Mouse (Mus musculus) central nervous system, embryonic 14 days (tissue): ENCODE data around the gene Rpl11. TPM values are rescaled to one million over a fixed set of nuclear protein-coding genes. Genes with fewer than 3 reads are reported as not detected.

ENCODE experiments used
- polyA plus RNA-seq: library from polyadenylated mRNA; depleted of rRNA; stranded (reverse); fragments of >200 nt; gene quantifications from 2 replicates; pipeline ENCODE4 v1.2.3, GENCODE M21; 2012; rRNA removed

The Rpl11 gene
- 1,047 and 1,063 TPM in 2 replicates for polyA plus RNA-seq

GRCm38 (mm10) chr4:136053247-136053596 lies at the start of gene Rpl11:
TSS of gene Rpl11 (minus strand) at chr4:136053428.

GRCm38 (mm10) chr4:136021549-136022047 lies 31.6 kb downstream of the Rpl11 start, which contains the start of gene Eloa:
TSS of gene Eloa (minus strand) at chr4:136021763.

GRCm38 (mm10) chr4:135986943-135987710 lies 66.1 kb downstream of the Rpl11 start, which contains the start of gene Pithd1:
TSS of gene Pithd1 (minus strand) at chr4:135987264.

Other genes with a start within 250 kb of the Rpl11 start
- 130 and 148 TPM in 2 replicates for gene Srsf10, start 197.7 kb downstream of the Rpl11 start, polyA plus RNA-seq
- gene Pnrc2, start 179.6 kb downstream of the Rpl11 start, polyA plus RNA-seq = 93.9 and 98.5 TPM in 2 replicates
- 0.09 and 0.19 TPM in 2 replicates for gene Cnr2, start 158.0 kb downstream of the Rpl11 start, polyA plus RNA-seq
- gene Fuca1, start 132.7 kb downstream of the Rpl11 start, polyA plus RNA-seq = 39.6 and 43.6 TPM in 2 replicates
- gene Hmgcl, start 107.0 kb downstream of the Rpl11 start, polyA plus RNA-seq = 50.2 and 56.2 TPM in 2 replicates
- gene Gale, start 89.7 kb downstream of the Rpl11 start, polyA plus RNA-seq = 41.8 and 55.7 TPM in 2 replicates
- gene Lypla2, start 80.8 kb downstream of the Rpl11 start, polyA plus RNA-seq = 170 and 172 TPM in 2 replicates
- gene Pithd1, start 66.2 kb downstream of the Rpl11 start, polyA plus RNA-seq = 49.7 and 50.1 TPM in 2 replicates
- gene Eloa, start 31.7 kb downstream of the Rpl11 start, polyA plus RNA-seq = 20.4 and 21.3 TPM in 2 replicates
- 115 and 144 TPM in 2 replicates for gene Id3, start 90.1 kb upstream of the Rpl11 start, polyA plus RNA-seq
- gene E2f2, start 119.0 kb upstream of the Rpl11 start, polyA plus RNA-seq = 4.5 and 6.0 TPM in 2 replicates
- gene Asap3, start 152.9 kb upstream of the Rpl11 start, polyA plus RNA-seq = 5.4 and 9.5 TPM in 2 replicates
- 1.0 and 3.6 TPM in 2 replicates for gene Tcea3, start 194.3 kb upstream of the Rpl11 start, polyA plus RNA-seq
- gene Zfp46, start 231.3 kb upstream of the Rpl11 start, polyA plus RNA-seq = 50.0 and 51.8 TPM in 2 replicates